Mouse (Mus musculus) macrophage (primary cell): ENCODE data around the gene Ormdl1. TPM values are rescaled to one million over a fixed set of nuclear protein-coding genes. Genes with fewer than 3 reads are reported as not detected.
A peak's percentile ranks its signal among the peaks of the same experiment; 100 is the strongest.
"Not testable (repeated sequence)": the region's sequence is repeated elsewhere in the genome, so short reads cannot be mapped to it uniquely, and the experiment has no call there.

Experiments used
- H3K27ac ChIP-seq: fragments of 350-480 bp; formaldehyde crosslinking; 2 replicates; pipeline ENCODE4 v1.9.0; 2021
- H3K36me3 ChIP-seq: fragments of 350-480 bp; formaldehyde crosslinking; 2 replicates; pipeline ENCODE4 v1.9.0; 2021; ENCODE audit errors: inconsistent target
- H3K4me3 ChIP-seq: fragments of 350-480 bp; formaldehyde crosslinking; 2 replicates; pipeline ENCODE4 v1.9.0; 2021; ENCODE audit errors: inconsistent target
- H3K79me2 ChIP-seq: fragments of 350-480 bp; formaldehyde crosslinking; 2 replicates; pipeline ENCODE4 v1.9.0; 2021; ENCODE audit errors: inconsistent target
- WGBS: methylation state at CpG from one replicate; pipeline ENCODE4 v1.1.7; 2026; ENCODE audit warnings: inconsistent platforms; ENCODE audit not compliant: missing documents; 5-methylcytosine and 5-hydroxymethylcytosine counted together
- polyA plus RNA-seq: library from polyadenylated mRNA; stranded (reverse); fragments of 250-400 nt; gene quantifications from 3 replicates; pipeline ENCODE4 v1.2.4, GENCODE M21; 2018; ENCODE audit warnings: inconsistent platforms
- total RNA-seq, 78 experiments: library from RNA; depleted of rRNA; stranded (reverse); fragments of 250-400 nt; gene quantifications; 1 replicate in 9 of 78; 2 replicates in 24 of 78; 3 replicates in 43 of 78; 4 replicates in 2 of 78; pipeline ENCODE4 v1.2.4; 2018; ENCODE audit warnings: inconsistent platforms in 56 of 78

The Ormdl1 gene
- 10 to 100 TPM in 6 of 26 experiments, 1 to 10 TPM in 20; 1.1 to 15.8 (median 4.3) TPM for total RNA-seq (2018; cell fraction: chromatin; rRNA removed)
- total RNA-seq (2018; cell fraction: cytosol; rRNA removed): 10 to 100 TPM; 17.0 to 31.6 (median 26.4) TPM
- 10 to 100 TPM in 19 of 26 experiments, 1 to 10 TPM in 7; 4.0 to 39.5 (median 14.0) TPM for total RNA-seq (2018; cell fraction: nucleus; rRNA removed)
- 24.8 to 32.7 TPM (median 30.6 TPM) in 3 replicates for polyA plus RNA-seq

DNA sequence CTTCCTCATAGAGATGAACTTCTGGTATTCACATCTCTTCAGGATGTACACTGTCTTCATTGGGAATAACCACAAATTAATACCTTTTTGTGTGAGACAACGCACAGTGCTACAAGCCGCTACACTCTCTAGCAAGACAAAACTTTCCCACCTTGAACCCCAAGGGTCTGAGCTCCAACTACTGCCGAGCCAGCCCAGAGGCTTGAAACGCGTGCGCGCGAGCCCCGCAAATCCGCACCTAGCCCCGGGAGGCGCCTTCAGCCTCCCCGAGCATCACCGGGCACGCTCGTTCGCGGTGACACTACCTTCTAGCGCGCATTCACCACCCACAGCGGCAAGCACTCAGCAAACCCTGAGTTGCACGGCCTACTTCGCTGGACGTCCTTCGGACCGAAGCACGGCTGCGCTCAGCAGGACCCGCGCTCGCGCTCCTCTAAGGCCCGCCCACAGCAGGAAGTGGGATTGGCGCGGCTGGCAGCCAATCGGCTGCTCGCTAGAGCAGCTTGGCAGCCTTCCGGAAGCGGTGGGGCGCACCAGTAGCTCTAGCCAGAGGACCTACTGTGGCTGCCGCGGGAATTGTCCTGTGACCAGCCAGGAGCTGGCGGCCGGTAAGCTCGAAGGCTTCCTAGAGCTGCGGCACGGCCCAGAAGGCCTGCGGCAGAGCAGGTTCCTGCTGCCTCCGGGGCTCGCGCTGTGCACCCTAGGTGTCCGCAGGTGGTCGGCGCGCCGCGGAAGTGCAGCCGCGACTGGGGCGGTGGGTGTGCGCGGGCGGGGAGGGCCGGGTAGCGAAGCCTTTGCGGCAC is at the start of gene Ormdl1, which contains the start of the genes Pms1 and Gm28778:
TSS of gene Ormdl1 (plus strand) at position 515 of the 803 bp plus-strand sequence.
TSS of gene Pms1 (minus strand) at position 438 of the 803 bp plus-strand sequence.
TSS of gene Gm28778 (plus strand) at position 531 of the 803 bp plus-strand sequence.
- Histone ChIP-seq H3K36me3 (0 out of 2 replicates have a peak, but pooled peaks cover 4% of the 10 kb centered on the region), H3K27ac (no peak within 1 kb of the TSS), H3K4me3 (peak within 1 kb of the TSS; percentile 62), H3K79me2 (peaks cover 11% of the 10 kb centered on the region; the same call in 1 of the 2 replicates)
- WGBS: under 1% methylated on average over 61 of the region's 66 CpGs

GRCm38 (mm10) chr1:53264958-53265612 is 31.8 kb upstream of the Ormdl1 start:
- not testable (repeated sequence) for H3K36me3 ChIP-seq, H3K79me2 ChIP-seq, H3K4me3 ChIP-seq
- peak overlapping the region; percentile 22; the same call in 1 of the 2 replicates for H3K27ac ChIP-seq

- Histone ChIP-seq H3K36me3 (no peaks in the 10 kb centered on the region), H3K27ac (no peak overlapping the region), H3K79me2 (no peaks in the 10 kb centered on the region), H3K4me3 (no peak overlapping the region)
- WGBS: 97% methylated on average over 3 of the region's 3 CpGs
These were observed 27.0 kb upstream of the Ormdl1 start for GRCm38 (mm10) chr1:53269901-53270300.

DNA sequence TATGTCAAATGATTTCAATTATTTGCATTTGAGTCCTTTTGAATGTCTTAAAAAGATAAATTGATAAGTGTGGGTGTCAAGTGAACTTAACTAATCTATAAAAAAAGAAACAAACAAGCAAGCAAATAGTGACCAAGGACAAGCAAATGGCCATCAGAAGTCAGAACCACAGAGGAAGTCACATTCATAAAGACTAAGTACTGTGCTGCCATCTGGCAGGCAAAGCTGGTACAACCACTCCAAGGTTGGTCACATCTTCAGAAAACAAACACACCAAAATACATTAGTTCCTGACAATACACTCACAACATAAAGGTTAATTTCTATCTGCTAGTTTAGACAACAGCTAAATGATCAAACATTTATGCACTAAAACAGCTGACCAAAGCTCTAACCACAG is 24.2 kb upstream of the Ormdl1 start:
- H3K27ac ChIP-seq: no peak overlapping the region
- H3K36me3 ChIP-seq: no peaks in the 10 kb centered on the region
- H3K79me2 ChIP-seq: no peaks in the 10 kb centered on the region
- H3K4me3 ChIP-seq: no peak overlapping the region

DNA sequence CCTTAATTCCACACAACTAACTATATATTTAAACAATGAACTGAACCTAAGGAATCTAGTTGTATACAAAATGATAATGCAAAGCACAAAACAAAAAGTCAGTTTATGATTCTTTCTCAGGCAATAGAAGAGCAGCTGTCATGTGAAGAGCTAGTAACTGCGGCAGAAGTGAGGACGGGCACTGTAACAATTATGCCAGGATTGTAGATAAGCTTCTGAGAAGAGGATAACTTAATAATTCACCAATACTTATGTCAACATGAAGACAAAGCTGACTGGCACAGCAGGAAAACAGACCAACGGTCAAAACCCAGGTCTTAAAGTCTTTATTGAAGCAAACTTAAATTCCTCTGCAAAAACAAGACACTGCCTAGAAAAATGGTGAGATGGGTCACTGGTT is 5.7 kb upstream of the Ormdl1 start:
- Histone ChIP-seq H3K36me3 (no peaks in the 10 kb centered on the region), H3K79me2 (no peaks in the 10 kb centered on the region), H3K4me3 (no peak overlapping the region), H3K27ac (no peak overlapping the region)
- WGBS: 92% methylated on average over 3 of the region's 3 CpGs

GRCm38 (mm10) chr1:53300506-53300905 is 3.6 kb downstream of the Ormdl1 start:
- H3K36me3 ChIP-seq: peaks cover 13% of the 10 kb centered on the region; the same call in 1 of the 2 replicates
- H3K4me3 ChIP-seq: no peak overlapping the region
- no peak overlapping the region for H3K27ac ChIP-seq
- WGBS: 87% methylated on average over 4 of the region's 4 CpGs
- peaks cover 11% of the 10 kb centered on the region; the same call in 1 of the 2 replicates for H3K79me2 ChIP-seq

DNA sequence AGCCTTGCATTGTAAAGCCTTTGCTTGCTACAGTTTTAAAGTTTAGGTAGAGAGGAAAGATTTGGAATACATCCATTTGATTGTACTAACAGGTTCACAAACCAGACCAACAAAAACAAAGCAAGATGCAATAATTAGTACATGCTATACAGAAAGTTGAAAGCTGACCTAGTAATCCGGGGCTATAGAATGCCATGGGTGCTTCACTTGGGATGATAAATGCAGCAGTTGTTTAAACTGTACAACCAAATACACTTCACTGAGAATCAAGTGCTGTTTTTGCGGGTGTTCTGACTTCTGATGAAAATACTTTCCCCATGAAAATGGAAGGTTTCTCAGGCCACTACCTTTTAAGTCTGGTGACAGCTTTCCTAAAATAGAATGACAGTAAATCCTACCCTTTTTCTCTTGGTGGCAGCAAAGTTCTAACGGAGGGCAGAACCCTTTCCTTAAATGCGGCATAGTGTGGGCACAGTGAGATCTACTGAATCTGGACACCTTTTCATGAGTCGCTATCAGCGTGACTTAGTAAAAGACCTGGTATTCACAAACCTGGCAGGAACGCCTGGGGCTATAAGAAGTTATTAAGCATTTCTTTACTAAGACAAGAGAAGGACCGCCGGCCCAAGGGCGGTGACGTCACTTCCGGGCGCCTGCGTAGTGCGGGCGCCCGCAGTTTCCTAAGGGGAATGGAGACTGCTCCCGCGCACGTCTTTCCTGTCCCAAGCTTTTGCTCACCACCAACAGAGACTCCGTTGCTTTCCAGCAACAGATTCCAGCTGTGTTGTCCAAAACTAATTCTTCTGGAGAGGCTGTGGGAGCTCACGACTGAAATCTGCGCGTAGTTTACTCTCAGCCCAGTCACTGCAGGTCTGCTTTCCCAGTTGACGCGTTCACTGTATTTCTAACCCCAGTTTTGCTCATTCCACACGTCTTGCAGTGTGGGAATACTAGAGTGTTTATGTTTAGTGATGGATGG is 16.4 kb downstream of the Ormdl1 start, which contains the start of gene Osgepl1:
TSS of gene Osgepl1 (plus strand) at position 636 of the 979 bp plus-strand sequence.
- 3% methylated on average over 27 of the region's 27 CpGs for WGBS
- Histone ChIP-seq H3K79me2 (no peaks in the 10 kb centered on the region), H3K27ac (peak within 1 kb of the TSS; percentile 49), H3K4me3 (peak within 1 kb of the TSS; percentile 81), H3K36me3 (no peaks in the 10 kb centered on the region)

DNA sequence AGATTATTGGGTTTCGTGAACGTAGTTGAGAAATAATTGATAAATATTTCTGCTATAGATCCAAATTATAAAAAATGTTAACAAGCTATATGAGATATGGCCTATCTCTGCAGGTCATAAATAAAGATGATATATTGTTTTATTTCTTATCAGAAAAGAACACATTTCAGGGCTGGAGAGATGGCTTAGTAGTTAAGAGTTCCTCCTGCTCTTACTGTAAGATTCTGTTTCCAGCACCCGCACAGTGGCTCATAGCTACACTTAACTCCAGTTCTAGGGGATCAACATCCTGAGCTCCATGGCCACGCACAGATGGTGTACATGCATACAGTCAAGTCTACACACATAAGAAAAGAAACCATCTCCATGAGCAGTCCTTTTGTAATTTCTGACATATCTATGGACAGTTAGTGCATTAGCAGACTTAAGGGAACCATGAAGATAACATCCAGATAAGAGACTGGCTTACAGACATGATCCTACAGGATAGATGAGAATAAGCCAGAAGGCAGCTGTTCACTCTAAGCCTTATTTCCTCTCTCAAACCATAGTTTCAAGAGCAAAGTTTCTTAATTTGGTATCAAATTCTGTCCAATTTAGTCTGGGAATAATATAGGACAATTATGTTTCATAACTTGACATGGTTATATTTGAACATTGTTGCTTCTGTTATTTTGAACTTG is 24.9 kb downstream of the Ormdl1 start:
- Histone ChIP-seq H3K79me2 (no peaks in the 10 kb centered on the region), H3K4me3 (no peak overlapping the region), H3K36me3 (no peaks in the 10 kb centered on the region), H3K27ac (no peak overlapping the region)
- 98% methylated on average over 4 of the region's 4 CpGs for WGBS

- Histone ChIP-seq H3K27ac (no peak overlapping the region), H3K79me2 (no peaks in the 10 kb centered on the region), H3K36me3 (no peaks in the 10 kb centered on the region), H3K4me3 (no peak overlapping the region)
- WGBS: 93% methylated on average over 5 of the region's 5 CpGs
These were observed 26.4 kb downstream of the Ormdl1 start for GRCm38 (mm10) chr1:53323254-53323653.

DNA sequence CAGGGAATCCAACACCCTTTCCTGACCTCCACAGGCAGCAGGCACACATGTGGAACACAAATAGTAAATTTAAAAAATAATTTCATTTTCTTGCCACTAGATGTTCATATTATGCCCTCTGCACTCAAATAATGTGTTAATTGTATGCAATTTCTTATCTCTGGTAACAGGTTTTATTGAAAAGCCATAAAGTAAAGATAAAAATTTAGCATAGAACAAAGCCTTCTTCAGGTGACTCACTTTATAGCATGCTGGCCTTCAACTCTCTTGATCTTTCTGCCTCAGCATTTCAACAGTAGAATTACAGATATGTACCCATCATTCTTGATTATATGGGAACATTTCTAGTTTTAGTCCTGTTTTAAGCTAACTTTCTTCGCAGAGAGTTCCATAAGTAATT is 27.4 kb downstream of the Ormdl1 start:
- Histone ChIP-seq H3K36me3 (no peaks in the 10 kb centered on the region), H3K79me2 (no peaks in the 10 kb centered on the region)

GRCm38 (mm10) chr1:53324827-53325494 is 28.1 kb downstream of the Ormdl1 start:
- no peak overlapping the region for H3K4me3 ChIP-seq
- H3K79me2 ChIP-seq: no peaks in the 10 kb centered on the region
- 96% methylated on average over 5 of the region's 5 CpGs for WGBS
- H3K27ac ChIP-seq: no peak overlapping the region
- H3K36me3 ChIP-seq: no peaks in the 10 kb centered on the region

More for the DNA sequence above, 27.4 kb downstream of the Ormdl1 start:
- Histone ChIP-seq H3K4me3 (no peak overlapping the region), H3K27ac (no peak overlapping the region)
- 100% methylated on average over 1 of the region's 1 CpGs for WGBS

DNA sequence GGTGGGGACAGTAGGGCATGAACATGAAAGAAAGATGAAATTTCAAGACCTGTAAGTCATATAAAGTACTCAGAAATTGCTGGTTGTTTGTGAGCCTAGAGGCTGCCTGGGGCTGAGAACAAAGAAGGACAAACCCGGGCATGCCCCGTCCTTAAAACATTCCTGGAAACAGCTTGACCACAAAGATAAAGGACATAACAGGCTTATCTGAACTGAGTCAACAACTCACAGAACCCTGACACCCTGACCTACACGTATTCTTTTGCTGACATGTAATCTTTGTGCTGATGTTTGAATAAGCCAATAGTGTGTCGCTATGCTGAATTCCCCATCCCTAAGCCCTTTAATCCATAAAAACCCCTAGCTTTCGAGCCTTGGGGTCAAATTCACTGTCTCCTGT is 36.6 kb downstream of the Ormdl1 start:
- 62% methylated on average over 5 of the region's 5 CpGs for WGBS
- not testable (repeated sequence) for H3K79me2 ChIP-seq, H3K36me3 ChIP-seq, H3K27ac ChIP-seq, H3K4me3 ChIP-seq

DNA sequence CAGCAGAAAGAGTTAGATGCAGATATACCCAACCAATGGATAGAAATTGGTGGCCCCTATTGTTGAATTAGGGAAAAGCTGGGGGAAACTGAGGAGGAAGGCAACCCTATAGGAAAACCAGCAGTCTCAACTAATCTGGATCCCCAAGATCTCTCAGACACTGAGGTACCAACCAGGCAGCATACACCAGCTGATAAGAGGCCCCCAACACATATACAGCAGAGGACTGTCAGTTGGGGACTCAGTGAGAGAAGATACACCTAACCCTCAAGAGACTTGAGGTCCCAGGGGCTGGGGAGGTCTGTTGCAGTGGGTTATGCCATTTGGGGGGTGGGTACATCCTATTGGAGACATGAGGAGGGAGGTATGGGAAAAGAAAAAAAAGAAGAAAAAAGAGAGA is 38.6 kb downstream of the Ormdl1 start:
- Histone ChIP-seq H3K36me3 (no peaks in the 10 kb centered on the region), H3K4me3 (no peak overlapping the region), H3K79me2 (no peaks in the 10 kb centered on the region), H3K27ac (no peak overlapping the region)
